Comparison of ENCODE assay signal across 18 mouse cellular contexts in the genomic region with DNA sequence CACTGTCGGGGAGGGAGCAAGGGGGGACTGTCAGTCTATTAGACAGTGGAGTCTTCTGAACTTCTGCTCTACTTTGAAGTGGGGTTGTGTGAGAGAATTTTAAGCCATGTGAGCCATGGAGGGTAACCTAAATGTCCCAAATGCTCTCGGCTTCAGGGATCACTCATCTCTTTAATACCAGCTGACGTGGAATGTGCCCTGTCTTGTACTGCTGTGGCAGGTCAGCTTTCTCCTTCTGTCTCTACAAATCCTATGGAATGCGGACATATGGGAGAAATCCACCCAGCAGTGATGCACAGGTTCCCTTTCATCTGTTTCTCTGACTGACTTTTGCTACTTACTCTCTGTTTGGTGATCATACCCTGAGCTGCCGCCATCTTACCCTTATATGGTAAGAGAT.
DNase-seq lines count a peak whose midpoint lies in the region; ATAC-seq and TF ChIP-seq lines count a peak whose summit lies in the region.
"Had no signal": no experiment of that assay in that cellular context is flagged by ENCODE, and none has a peak within 500 bp of the region (broad histone marks: within the 10 kb centered on the region; RNA-seq: fewer than 3 reads in every experiment).

No protein-coding gene starts in this region.

- no peaks in the 10 kb centered on the region for H3K9me3 ChIP-seq in stomach, embryonic 15.5 days
- no peaks in the 10 kb centered on the region for H3K9me3 ChIP-seq in stomach, postnatal 0 days (ENCODE audit: control insufficient read depth, low read length)
- H3K9me3 ChIP-seq in embryonic facial prominence, embryonic 15.5 days (replicated peaks), result no peaks in the 10 kb centered on the region
- H3K9me3 ChIP-seq: hindbrain, embryonic 10.5 days had no signal

- H3K9ac ChIP-seq in liver, adult 2 months (ENCODE audit: low read depth, low read length), result no peak overlapping the region
- H3K9ac ChIP-seq in stomach, embryonic 15.5 days, result no peak overlapping the region
- no peak overlapping the region for H3K9ac ChIP-seq in stomach, postnatal 0 days (ENCODE audit: low read length)
- H3K9ac ChIP-seq in embryonic facial prominence, embryonic 15.5 days, result no peak overlapping the region
- H3K9ac ChIP-seq: heart, embryonic 12.5 days; hindbrain, embryonic 14.5 days had no signal

- no peak for ATAC-seq in stomach, embryonic 15.5 days (ENCODE audit: insufficient read depth, low FRiP score, low read depth)
- ATAC-seq in stomach, postnatal 0 days (ENCODE audit: low FRiP score, low TSS enrichment), result no peak; the same call in 1 of the 2 replicates
- no peak for ATAC-seq in embryonic facial prominence, embryonic 15.5 days (ENCODE audit: insufficient number of reproducible peaks, low FRiP score, low TSS enrichment, low read depth)
- ATAC-seq: forebrain, embryonic 14.5 days had no signal

- H3K4me1 ChIP-seq in liver, adult 2 months (ENCODE audit: control insufficient read depth, insufficient read depth, low read length), result peaks cover 2% of the 10 kb centered on the region; the same call in 1 of the 2 replicates
- no peaks in the 10 kb centered on the region for H3K4me1 ChIP-seq in stomach, embryonic 15.5 days
- H3K4me1 ChIP-seq in stomach, postnatal 0 days (replicated peaks; ENCODE audit: control insufficient read depth, insufficient read depth), result no peaks in the 10 kb centered on the region
- H3K4me1 ChIP-seq in embryonic facial prominence, embryonic 15.5 days, result peaks cover 23% of the 10 kb centered on the region

- no peak overlapping the region for H3K4me3 ChIP-seq in liver, adult 2 months (ENCODE audit: insufficient read depth, low read depth, low read length)
- H3K4me3 ChIP-seq in stomach, embryonic 15.5 days (replicated peaks), result no peak overlapping the region
- H3K4me3 ChIP-seq in stomach, postnatal 0 days (ENCODE audit: low read depth, low read length), result no peak overlapping the region
- no peak overlapping the region for H3K4me3 ChIP-seq in embryonic facial prominence, embryonic 15.5 days (replicated peaks)
- H3K4me3 ChIP-seq: gastrocnemius, adult 2 months; heart, embryonic 12.5 days; hindbrain, embryonic 10.5 days had no signal

- H3K36me3 ChIP-seq in liver, adult 2 months (ENCODE audit: control insufficient read depth, insufficient read depth, low read length), result no peaks in the 10 kb centered on the region
- H3K36me3 ChIP-seq in stomach, embryonic 15.5 days, result no peaks in the 10 kb centered on the region
- H3K36me3 ChIP-seq in stomach, postnatal 0 days (ENCODE audit: control insufficient read depth, insufficient read depth, low read length), result no peaks in the 10 kb centered on the region
- no peaks in the 10 kb centered on the region for H3K36me3 ChIP-seq in embryonic facial prominence, embryonic 15.5 days
- H3K36me3 ChIP-seq: heart, embryonic 12.5 days; hindbrain, embryonic 10.5 days had no signal

- TF ChIP-seq POLR2A in liver, adult 2 months (IDR thresholded peaks at IDR 0.05; ENCODE audit: extremely low read depth, insufficient read depth, low read length), result no peak

- no peaks in the 10 kb centered on the region for H3K27me3 ChIP-seq in liver, adult 2 months (ENCODE audit: control insufficient read depth, insufficient read depth, low read length)
- no peaks in the 10 kb centered on the region for H3K27me3 ChIP-seq in stomach, embryonic 15.5 days (replicated peaks)
- H3K27me3 ChIP-seq in stomach, postnatal 0 days (ENCODE audit: control insufficient read depth, insufficient read depth, low read length), result no peaks in the 10 kb centered on the region
- no peaks in the 10 kb centered on the region for H3K27me3 ChIP-seq in embryonic facial prominence, embryonic 15.5 days
- H3K27me3 ChIP-seq: heart, embryonic 12.5 days had no signal

- 95% methylated on average over 5 of the region's 5 CpGs for WGBS in liver, adult 2 months
- WGBS in stomach, embryonic 15.5 days, result 87% methylated on average over 5 of the region's 5 CpGs
- WGBS in stomach, postnatal 0 days, result 73% methylated on average over 5 of the region's 5 CpGs
- WGBS in embryonic facial prominence, embryonic 15.5 days, result 64% methylated on average over 5 of the region's 5 CpGs

- no peak overlapping the region for H3K4me2 ChIP-seq in stomach, embryonic 15.5 days
- H3K4me2 ChIP-seq in stomach, postnatal 0 days (replicated peaks; ENCODE audit: low read depth), result no peak overlapping the region
- no peak overlapping the region for H3K4me2 ChIP-seq in embryonic facial prominence, embryonic 15.5 days (replicated peaks)
- H3K4me2 ChIP-seq: heart, embryonic 12.5 days; hindbrain, embryonic 14.5 days had no signal

- TF ChIP-seq EP300 in stomach, postnatal 0 days (optimal IDR thresholded peaks at IDR 0.05), result no peak

- no peaks in the 10 kb centered on the region for H3K79me2 ChIP-seq in liver, adult 2 months (ENCODE audit: control insufficient read depth, insufficient read depth, low read length)

- no peak for DNase-seq in liver, adult 2 months (ENCODE audit: extremely low read depth, low read depth, low spot score)
- no peak for DNase-seq in liver
- no peak for DNase-seq in stomach, postnatal 0 days (ENCODE audit: low spot score)
- DNase-seq in spleen, adult 12 weeks (ENCODE audit: low spot score), result no peak
- no peak for DNase-seq in yolk sac, embryonic 10.5 days (ENCODE audit: low spot score)
- DNase-seq: adrenal gland, adult 8-10 months; adrenal gland, postnatal 36 days; cerebellum, adult 11 months; cerebellum, adult 8-10 months; cerebellum, postnatal 14 days; gastrocnemius, adult 2 months; gastrocnemius, postnatal 25 days had no signal

- TF ChIP-seq CTCF in liver, adult 2 months (IDR thresholded peaks at IDR 0.05; ENCODE audit: low read depth, low read length), result no peak
- no peak for TF ChIP-seq CTCF in stomach, postnatal 0 days (IDR thresholded peaks at IDR 0.05; ENCODE audit: low read depth)

- 0 out of 2 replicates have a peak overlapping the region, but pooled peaks have one; percentile 6 for H3K27ac ChIP-seq in liver, adult 2 months (replicated peaks; ENCODE audit: insufficient read depth, low read depth, low read length)
- H3K27ac ChIP-seq in stomach, embryonic 15.5 days, result peak overlapping the region; percentile 22; the same call in 1 of the 2 replicates
- H3K27ac ChIP-seq in stomach, postnatal 0 days (replicated peaks), result no peak overlapping the region
- peak overlapping the region; percentile 36; the same call in 1 of the 2 replicates for H3K27ac ChIP-seq in embryonic facial prominence, embryonic 15.5 days (replicated peaks)
- H3K27ac ChIP-seq: hindbrain, embryonic 10.5 days; hindbrain, embryonic 14.5 days had no signal
